Mouse (Mus musculus) thymus, postnatal 4 days (tissue): ENCODE results near the gene Sp100.
"Not testable (repeated sequence)": the region's sequence is repeated elsewhere in the genome, so short reads cannot be mapped to it uniquely, and the experiment has no call there.

Experiments used
- DNase-seq: peaks from one replicate; pipeline ENCODE4 v3.0.0; 2021

Sp100 gene

DNA sequence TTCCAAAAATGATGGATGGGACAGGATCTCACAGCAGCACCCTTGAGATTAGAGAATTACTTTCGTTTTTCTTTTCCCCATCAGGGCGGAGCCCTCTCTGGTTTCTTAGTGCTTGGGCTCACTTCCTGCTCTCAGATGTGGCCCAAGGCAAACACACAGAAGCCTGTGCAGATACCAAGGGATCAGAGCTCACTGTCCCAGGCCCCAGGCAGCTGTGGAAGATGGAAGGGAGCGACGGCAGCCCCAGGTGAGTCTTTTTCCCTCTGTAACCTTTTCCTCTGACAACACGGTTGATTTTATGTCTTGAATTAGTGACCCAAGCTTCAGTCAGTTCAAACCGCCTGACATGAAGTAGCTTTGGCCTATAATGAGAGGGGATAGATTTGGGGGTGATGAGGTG lies at the start of gene Sp100:
Sp100 (plus strand) TSS at position 108 of the 400 bp plus-strand sequence.
- DNase-seq = peak; percentile 64

GRCm38 (mm10) chr1:85600078-85600477 lies 49.7 kb upstream of the Sp100 start, which contains the start of gene Sp140:
TSS of gene Sp140 (plus strand) at chr1:85600378.
- DNase-seq = not testable (repeated sequence)

DNA sequence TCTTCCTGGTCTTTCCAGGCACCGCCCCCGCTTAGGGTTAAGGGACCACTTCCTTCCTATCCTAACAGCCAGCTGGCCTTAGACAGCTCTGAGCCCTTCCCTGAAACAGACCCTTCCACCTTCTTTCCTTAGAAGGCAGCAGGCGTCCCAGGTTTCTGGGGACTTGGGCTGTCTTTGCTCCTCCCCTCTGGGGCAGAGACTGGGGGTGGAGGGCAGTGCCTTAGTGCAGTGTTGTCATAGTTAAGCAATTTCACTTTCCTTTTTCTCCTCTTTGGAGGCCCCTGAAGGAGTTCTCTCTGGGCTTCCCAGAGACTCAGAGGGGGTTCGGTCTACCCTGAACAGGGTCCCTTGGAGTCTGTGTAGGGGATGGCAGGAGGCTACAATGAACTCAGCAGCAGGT lies 49.0 kb upstream of the Sp100 start:
- peak; percentile 39 for DNase-seq

DNA sequence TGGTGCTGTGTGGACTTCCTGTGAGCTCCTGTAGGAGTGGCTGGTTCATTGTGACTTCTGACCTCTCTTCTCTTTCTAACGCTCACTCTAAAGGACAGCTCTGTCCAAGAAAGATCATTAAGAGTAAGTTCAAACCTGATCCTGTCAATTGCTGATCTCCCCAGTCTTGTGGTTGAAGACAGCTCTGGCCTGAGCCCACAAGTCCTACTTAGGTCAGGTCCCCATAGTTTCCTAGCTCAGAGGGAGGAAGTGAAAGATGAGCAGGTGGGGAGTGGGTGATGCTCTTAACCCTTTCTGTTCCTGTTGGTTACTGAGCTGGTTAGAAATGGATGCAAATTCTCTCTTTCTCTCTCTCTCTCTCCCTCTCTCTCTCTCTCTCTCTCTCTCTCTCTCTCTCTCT lies 45.4 kb upstream of the Sp100 start:
- DNase-seq = not testable (repeated sequence)

GRCm38 (mm10) chr1:85608361-85608760 lies 41.4 kb upstream of the Sp100 start:
- DNase-seq = not testable (repeated sequence)

GRCm38 (mm10) chr1:85610581-85610980 lies 39.2 kb upstream of the Sp100 start:
- DNase-seq = not testable (repeated sequence)

DNA sequence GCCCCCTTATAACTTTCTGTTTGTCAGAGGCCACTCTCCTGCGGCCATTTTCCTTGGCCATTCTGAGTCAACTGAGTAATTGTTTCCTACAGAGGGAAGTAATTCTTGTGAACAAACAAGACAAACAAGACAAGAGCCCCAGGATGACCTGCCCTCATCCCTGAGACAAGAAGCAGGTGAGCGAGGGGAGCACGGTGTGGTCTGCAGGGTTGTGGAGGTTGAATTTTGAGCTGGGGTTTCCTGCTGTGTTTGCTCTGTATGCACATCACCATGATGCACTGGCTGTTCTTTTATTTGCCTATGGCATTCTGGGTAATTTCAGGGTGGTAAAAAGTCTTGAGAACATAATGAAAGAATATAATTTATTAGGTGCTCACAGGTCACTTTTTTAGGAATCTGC lies 34.7 kb upstream of the Sp100 start:
- not testable (repeated sequence) for DNase-seq

DNA sequence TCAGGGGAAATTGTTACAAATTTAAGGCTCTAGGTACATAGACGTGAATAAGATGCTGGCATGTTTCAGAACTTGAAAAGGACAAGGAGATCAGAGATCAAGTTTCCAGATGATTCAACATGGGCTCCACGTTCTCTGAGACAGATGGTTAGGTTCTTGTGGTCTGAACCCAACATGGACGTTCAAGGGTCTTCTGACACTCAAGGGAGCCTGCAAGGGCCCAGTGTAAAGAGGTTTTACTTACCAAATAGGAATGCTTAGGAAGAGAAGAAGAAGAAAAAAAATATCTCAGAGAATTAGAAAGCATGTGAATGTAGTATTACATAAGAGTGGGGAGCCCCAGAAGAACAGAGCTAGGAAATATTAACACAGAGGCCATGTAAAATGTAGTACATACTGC lies 34.0 kb upstream of the Sp100 start:
- not testable (repeated sequence) for DNase-seq

GRCm38 (mm10) chr1:85617161-85617560 lies 32.6 kb upstream of the Sp100 start:
- DNase-seq = not testable (repeated sequence)

GRCm38 (mm10) chr1:85618689-85619088 lies 31.1 kb upstream of the Sp100 start:
- DNase-seq = not testable (repeated sequence)

- not testable (repeated sequence) for DNase-seq
Observed at GRCm38 (mm10) chr1:85636936-85637335, 12.9 kb upstream of the Sp100 start.

- DNase-seq = not testable (repeated sequence)
Observed at GRCm38 (mm10) chr1:85638144-85638543, 11.6 kb upstream of the Sp100 start.

GRCm38 (mm10) chr1:85650524-85650923 lies 736 bp downstream of the Sp100 start:
- DNase-seq = peak; percentile 19

- DNase-seq = peak; percentile 22
Observed at GRCm38 (mm10) chr1:85651770-85652275, 2.0 kb downstream of the Sp100 start.

GRCm38 (mm10) chr1:85657211-85657610 lies 7.4 kb downstream of the Sp100 start:
- not testable (repeated sequence) for DNase-seq

GRCm38 (mm10) chr1:85664266-85664665 lies 14.5 kb downstream of the Sp100 start:
- no peak for DNase-seq

- peak; percentile 45 for DNase-seq
Observed at GRCm38 (mm10) chr1:85680226-85680625, 30.4 kb downstream of the Sp100 start.

DNA sequence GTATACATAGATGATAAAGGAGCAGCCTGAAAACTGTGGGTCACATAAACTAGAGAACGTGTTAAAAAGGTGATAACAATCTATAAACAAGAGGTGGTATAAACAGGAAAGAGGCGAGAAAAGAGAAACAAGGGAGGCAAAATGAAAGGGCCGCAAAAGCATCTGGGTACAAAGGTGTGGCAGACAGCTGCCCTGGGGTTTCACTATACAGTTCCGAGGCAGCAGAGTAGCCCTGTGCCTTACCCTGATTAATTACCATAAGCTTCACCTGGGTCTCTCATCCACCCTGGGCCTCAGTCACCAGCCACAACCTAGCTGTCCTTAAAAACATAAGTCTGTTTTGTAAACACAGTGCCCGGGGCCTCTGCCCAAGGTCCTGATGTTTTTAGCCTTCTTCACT lies 36.9 kb downstream of the Sp100 start:
- DNase-seq = peak; percentile 36

DNA sequence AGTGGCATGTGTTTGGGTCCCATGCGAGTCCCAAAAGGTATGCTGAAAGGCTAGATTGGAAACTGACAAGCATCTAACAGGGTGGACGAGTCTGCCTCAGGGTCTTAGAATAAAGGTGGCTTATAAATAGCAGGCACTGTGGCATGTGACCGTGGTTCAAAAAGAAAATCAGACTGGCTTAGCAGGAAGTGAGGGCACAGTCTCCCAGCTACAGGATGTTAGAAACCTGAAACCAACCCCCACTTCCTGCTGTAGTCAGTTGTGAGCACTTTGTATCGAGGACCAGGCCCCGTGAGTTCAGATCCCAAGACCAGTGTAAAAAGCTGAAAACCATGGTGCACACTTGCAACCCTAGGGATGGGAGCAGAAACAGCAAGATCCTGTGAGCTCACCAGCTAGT lies 37.6 kb downstream of the Sp100 start:
- DNase-seq = peak; percentile 61

DNA sequence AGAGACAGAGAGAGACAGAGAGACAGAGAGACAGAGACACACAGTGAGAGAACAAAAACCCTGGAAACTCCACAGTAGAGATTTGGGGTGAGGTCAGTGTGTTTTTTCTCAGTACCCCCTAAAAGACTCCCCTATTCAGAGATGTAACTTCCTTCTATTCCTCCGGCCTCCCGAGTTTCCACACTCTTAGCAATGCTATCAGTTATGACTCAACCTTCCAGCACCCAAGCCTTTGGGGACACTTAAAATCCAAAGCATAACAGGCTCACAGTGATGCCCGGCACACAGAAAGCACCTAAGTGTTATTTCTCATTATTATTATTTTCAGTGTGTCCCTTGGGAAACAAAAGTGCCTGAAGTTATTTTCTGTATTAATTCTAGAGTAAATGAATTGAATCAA lies 40.8 kb downstream of the Sp100 start:
- DNase-seq = no peak

DNA sequence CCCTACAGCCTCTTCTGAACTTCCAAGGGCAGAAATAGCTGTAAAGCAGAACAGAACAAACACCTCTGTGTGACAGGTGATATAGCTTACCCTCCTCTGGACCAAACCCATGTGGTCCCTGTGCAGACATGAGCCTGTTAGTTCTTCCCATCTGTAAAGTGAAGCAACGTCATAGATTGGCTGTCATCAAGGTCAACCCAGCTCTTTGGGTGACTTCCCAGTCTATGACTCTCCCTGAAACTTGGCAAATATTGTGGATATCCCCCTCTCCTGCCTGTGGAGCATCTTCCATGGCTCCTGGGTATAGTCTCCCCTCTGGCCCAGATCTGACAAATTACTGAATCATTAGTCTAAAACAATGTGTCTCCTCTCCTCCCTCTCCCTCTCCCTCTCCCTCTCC lies 42.5 kb downstream of the Sp100 start:
- no peak for DNase-seq

DNA sequence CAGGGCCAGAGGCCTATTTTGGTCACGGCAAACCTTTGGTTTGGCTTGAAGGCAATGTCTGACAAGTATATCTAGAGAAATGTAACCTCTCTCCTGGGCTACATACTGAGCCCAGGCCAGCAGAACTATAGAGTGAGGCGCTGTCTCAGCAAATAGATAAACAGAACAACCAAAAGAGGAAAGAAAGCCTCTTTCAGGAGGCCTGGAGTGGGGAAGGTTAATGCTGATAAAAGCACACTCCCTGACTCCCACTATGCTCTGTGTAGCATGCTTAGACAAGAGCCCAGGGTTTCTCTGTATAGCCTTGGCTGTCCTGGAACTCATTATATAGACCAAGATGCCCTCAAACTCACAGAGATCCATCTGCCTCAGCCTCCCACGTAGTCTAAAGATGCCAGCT lies 43.5 kb downstream of the Sp100 start:
- no peak for DNase-seq

DNA sequence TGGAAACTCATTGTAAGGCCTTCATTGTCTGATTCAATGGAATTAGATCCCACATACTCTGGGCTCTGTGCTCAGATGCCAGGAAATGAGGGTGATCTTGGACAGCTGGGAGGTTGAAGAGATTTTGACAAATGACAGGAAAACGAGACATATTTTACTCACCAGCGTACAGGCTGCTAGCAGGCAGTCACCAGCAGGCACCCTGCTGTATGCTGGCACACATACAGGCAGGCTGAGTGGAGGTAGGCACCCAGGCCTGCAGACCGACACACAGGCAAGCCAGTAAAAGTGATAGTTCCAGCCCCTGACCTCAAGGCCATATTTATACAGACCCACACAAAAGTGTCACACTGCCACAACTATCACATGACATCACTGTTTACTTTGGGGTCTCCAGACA lies 45.9 kb downstream of the Sp100 start:
- no peak for DNase-seq

- DNase-seq = peak; percentile 10
Observed at GRCm38 (mm10) chr1:85697721-85698493, 48.1 kb downstream of the Sp100 start.

GRCm38 (mm10) chr1:85702531-85702930 lies 52.7 kb downstream of the Sp100 start:
- no peak for DNase-seq
